Mouse (Mus musculus) left cerebral cortex, postnatal 25 days (tissue): ENCODE results near the gene Fam219b. TPM values are rescaled to one million over a fixed set of nuclear protein-coding genes. Genes with fewer than 3 reads are reported as not detected.

Source experiments
- DNase-seq, 2 experiments: peaks; one replicate each; pipeline ENCODE4 v3.0.0; 2022; ENCODE audit warnings: low spot score in 2 of 2, mixed read lengths in 1 of 2
- intact Hi-C: fragments of 180-260 bp; cut with DNase I; formaldehyde crosslinking; loops from one replicate; pipeline ENCODE4 v1.15.1; 2025
- total RNA-seq, 2 experiments: library from RNA; stranded (reverse); gene quantifications; 2 replicates each; pipeline ENCODE4 v1.2.3; 2021

Fam219b gene
- total RNA-seq, 2 experiments from 2014 or later: 20.6 to 23.5 TPM

- intact Hi-C loops: no loop called here
- DNase-seq: no peak
These were observed 21.3 kb downstream of the Fam219b start for GRCm38 (mm10) chr9:57558625-57559024.

GRCm38 (mm10) chr9:57559568-57559967, 22.2 kb downstream of the Fam219b start:
- DNase-seq: no peak
- intact Hi-C loops: no loop called here

DNA sequence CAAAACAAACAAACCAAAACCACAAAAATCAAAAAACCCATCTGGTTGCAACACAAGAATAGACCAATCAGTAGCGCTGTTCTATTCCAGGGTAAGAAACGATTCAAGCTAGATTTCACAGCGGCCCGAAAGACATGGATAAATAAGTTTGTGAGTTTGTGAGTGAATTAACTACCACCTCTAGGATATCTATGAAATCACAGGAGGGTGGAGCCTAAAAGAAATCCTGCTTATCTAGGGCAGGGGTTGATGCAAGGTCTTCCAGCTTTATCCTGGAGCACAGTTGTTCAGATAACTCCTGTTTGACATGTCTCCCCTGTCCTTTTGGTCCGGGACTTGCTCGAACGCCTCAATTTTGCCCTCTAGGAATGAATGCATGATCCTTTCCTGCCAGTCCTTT, 22.9 kb downstream of the Fam219b start:
- intact Hi-C loops: no loop called here
- no peak for DNase-seq

GRCm38 (mm10) chr9:57560861-57561710, 23.8 kb downstream of the Fam219b start, which contains the start of gene Scamp2:
Scamp2 (plus strand) TSS chr9:57560943.
- peak; percentile 95 to 96 for DNase-seq
- intact Hi-C loops: no loop called here

DNA sequence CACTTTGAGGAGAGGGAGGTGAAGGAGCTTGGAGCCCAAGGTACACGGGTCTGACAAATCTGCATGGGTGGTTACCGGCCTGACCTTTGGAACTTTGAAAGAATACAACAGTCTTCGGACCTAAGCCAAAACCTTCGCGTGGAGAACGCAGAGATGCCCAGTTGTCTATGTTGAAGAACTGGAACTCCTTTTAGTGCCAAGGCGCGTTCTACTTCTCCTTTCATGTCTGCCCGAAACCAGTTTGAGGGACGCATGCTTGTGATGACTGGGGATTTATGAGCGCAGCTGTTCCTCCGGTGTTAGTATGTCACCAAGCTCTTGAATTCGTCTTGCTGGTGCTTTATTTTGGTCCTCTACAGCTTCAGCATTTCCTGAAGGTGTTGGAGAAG, 24.4 kb downstream of the Fam219b start:
- no peak for DNase-seq
- intact Hi-C loops: no loop called here

GRCm38 (mm10) chr9:57562896-57563372, 25.6 kb downstream of the Fam219b start:
- intact Hi-C loops: no loop called here
- DNase-seq: peak in 1 of 2 experiments; percentile 71

DNA sequence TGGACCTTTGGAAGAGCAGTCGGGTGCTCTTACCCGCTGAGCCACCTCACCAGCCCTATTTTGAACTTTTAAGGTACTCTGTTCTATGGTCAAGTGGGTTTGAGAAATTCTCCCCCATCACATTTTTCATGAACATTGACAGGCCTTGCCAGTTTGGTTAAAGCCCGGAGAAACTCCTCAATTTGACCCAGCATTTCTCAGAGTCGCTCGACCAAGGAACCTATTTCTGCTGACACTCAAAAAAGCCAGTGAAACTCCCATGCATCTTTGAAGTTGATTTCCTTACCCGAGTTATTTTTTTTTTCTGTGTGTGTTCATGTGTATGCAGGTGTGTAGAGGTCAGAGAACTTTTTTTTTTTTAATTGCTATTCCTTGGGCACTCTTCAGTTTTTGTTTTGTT, 27.3 kb downstream of the Fam219b start:
- intact Hi-C loops: no loop called here
- no peak for DNase-seq

GRCm38 (mm10) chr9:57565741-57566221, 28.5 kb downstream of the Fam219b start:
- intact Hi-C loops: no loop called here
- peak; percentile 56 to 77 for DNase-seq

GRCm38 (mm10) chr9:57566846-57567245, 29.5 kb downstream of the Fam219b start:
- intact Hi-C loops: no loop called here
- DNase-seq: no peak

GRCm38 (mm10) chr9:57568500-57568899, 31.2 kb downstream of the Fam219b start:
- intact Hi-C loops: no loop called here
- no peak for DNase-seq

DNA sequence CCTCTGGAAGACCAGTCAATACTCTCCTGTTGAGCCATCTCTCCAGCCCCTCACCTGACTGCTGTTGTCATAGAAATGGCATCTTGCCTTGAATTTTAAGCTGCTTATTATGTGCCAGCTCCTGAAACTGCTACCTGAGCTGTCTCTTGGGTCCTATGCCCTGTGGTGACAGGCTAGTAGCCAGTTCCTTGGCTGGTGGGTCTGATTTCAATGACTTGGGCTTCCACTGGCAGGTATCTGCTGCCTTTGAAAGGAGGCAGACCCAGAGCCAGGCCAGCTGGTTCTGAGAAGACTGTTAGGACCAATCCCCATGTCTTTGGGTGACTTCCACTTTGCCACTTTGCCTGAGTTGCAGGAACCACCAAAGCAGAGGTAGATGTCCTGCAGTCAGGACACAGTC, 37.1 kb downstream of the Fam219b start:
- intact Hi-C loops: no loop called here

GRCm38 (mm10) chr9:57575577-57575976, 38.2 kb downstream of the Fam219b start:
- DNase-seq: no peak
- intact Hi-C loops: no loop called here

More for the DNA sequence above, 37.1 kb downstream of the Fam219b start:
- no peak for DNase-seq

- intact Hi-C loops: no loop called here
- DNase-seq: no peak
These were observed 40.0 kb downstream of the Fam219b start for GRCm38 (mm10) chr9:57577144-57577849.

- DNase-seq: no peak
- intact Hi-C loops: no loop called here
These were observed 47.7 kb downstream of the Fam219b start for GRCm38 (mm10) chr9:57584991-57585390.

DNA sequence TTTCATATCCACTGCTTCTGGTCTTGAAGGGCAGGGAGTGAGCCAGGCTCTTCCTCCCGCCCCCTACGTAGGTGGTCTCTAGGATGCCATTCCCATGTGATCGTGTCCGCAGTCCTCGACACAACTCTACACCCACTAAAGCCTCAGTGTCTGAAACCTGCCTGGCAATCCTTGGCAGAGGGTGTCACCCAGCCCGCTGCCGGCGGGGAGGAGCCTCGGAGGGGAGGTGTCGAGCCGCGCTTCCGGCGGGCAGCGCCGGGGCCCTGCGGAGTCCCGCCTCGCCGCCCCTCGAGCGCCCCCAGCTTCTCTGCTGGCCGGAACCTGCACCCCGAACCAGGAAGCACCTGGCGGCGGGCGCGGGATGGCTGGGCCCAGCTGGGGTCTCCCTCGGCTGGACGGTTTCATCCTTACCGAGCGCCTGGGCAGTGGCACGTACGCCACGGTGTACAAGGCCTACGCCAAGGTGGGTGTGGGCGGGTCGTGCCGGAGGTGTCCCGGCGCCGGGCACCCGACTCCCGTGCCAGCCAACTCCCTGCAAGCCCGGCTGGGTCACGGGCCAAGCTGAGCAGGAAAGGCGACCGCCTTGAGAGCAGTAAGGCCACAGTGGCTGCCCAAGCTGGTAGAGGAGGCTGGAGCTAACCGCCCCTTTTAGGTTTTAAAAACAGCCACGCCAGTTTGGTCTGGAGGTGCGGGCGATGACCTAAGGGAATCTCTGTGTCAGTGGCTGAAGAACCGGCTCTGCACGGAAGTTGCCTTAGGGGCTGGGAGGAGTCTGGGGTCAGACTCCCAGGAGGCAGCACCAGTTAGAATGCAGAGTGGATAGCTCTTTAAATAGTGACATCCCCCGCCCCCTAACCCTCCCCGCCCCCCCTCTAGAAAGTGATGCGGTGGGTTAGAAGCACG, 52.1 kb downstream of the Fam219b start, which contains the start of gene Ulk3:
TSS of gene Ulk3 (plus strand) at position 229 of the 903 bp plus-strand sequence.
- peak; percentile 78 to 80 for DNase-seq
- intact Hi-C loops: loop anchor here (2.0 kb wide), 2 partner anchors 51 to 65 kb away; no protein-coding TSS in a partner anchor

DNA sequence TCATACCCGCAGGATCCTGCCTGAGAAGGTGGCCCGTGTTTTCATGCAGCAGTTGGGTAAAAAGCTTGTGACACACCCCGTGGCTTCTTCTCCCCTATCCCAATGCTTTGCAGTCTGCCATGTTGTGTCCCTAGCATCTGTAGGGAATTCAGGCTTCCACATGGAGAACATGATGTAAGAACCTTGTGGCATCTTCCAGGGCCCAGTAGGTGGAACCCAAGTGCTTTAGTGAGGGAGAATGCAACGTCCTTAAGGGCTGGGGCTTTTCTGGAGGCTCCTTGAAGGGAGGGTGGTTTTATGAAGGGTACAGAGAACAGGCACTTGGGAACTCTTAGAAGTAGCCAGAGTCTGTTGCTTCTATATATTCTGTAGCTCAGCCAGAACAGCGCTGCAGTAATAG, 53.4 kb downstream of the Fam219b start:
- intact Hi-C loops: loop anchor here (2.0 kb wide), 1 partner anchor 64 kb away; no protein-coding TSS in a partner anchor
- peak in 1 of 2 experiments; percentile 70 for DNase-seq
